Mouse (Mus musculus): ENCODE data around the gene Cadps2.

DNA sequence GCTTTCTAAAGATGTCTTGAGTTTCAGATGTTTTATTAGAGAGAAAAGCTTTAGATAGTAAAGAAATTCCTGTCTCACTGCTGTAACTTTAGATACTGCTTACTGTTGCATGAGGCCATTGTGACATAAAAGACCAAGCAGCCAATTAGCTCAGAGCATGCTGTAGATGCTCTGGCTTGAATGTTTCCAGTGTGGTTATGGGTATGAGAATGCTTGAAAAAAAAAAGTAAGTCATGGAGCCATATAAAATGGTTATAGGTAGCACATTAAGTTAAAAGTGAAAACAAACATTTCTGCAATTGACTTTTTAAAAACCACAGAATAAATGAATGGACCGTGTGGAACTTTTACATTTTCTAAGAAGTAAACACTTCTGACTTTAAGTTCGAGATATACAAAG is 189.0 kb downstream of the Cadps2 start, which contains the start of gene Rnf133:
- TF ChIP-seq CTCF (conservative IDR thresholded peaks at IDR 0.05; ENCODE audit: insufficient read depth, insufficient read length, low read depth, low read length) (no peak), POLR2A (IDR thresholded peaks at IDR 0.05; ENCODE audit: low read depth, low read length) (no peak)

Data from kidney, adult 2 months (tissue).